Mouse (Mus musculus): Measurements from ENCODE around the gene Olfr305.
"Not testable (repeated sequence)": the region's sequence is repeated elsewhere in the genome, so short reads cannot be mapped to it uniquely, and the experiment has no call there.

The Olfr305 gene

DNA sequence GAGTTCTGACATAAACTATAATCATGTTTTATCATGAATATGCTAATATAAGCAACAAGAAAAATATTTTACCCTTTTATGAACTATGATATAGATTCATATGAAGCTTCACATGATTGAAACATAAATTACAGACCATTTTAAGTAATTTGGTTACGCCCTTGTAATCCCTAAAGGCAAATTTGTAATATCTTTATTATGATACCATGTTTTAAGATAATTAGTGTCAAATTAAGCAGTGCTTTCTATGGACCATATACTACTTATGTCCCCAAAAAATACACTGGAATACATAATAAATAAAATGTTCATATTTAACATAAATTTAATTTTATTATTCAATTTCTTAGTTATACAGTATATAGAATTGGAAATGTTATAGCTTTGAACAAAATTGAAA lies at the start of gene Olfr305:
Olfr305 (minus strand) TSS at position 101 of the 400 bp plus-strand sequence.
- DNase-seq (ENCODE audit: low spot score): no peak

DNA sequence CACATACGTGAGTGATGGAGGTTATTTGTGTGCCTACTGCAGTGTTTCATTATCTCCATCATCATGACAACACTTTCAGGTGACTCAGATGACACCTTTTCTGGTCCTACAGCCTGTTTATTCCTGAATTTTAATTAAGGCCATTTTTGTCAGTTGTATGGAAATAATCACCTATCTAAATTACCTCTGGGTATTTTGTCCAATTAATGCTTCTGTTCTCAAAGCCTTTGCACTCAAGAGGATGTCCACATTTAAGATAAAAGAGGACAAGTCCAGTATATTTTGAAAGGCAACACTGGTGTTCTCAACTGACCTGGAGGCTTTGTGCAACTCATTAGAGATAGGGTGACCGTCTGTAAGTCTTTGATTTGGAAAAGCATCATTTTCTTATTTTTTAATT lies 36.8 kb upstream of the Olfr305 start, which contains the start of gene Olfr301:
Olfr301 (plus strand) TSS at position 301 of the 400 bp plus-strand sequence.
- no peak for DNase-seq (ENCODE audit: low spot score)

DNA sequence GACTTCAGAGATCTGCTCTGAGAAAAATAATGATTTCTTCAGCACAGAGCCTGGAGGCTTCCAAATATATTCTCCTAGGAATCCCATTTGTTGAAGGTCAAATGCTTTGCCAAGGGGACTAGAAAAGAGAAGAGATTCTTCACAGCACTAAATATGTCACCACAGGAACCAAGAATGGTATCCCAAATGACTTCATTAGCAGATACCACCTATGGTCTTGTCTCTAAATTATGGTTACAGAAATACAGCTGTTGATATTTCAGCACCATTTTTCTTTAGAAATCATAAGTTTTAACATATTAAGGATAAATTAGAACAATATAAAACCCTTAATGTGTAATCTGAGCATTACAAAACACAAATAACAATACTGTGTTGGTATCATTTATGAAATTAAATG lies 31.0 kb upstream of the Olfr305 start, which contains the start of gene Olfr303:
Olfr303 (minus strand) TSS at position 101 of the 400 bp plus-strand sequence.
- DNase-seq (ENCODE audit: low spot score): no peak

DNA sequence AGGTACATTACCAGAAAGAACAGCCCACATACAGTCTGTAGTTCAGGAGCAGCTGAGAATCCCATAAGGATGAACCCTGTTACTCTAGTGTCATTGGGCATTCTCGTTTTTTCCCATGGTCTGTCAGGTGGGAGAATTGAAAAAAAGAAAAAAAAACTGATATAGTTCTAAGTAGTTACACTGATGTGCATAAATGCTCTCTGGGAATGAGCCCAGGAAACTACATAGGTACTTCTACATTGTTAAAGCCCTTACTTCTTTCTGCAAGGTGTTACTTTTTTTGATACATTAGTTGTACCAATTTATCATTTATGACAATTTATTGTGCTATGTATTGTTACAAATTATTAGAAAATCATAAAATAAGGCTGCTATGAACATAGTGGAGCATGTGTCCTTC lies 19.8 kb upstream of the Olfr305 start, which contains the start of gene Olfr304:
Olfr304 (minus strand) TSS at position 101 of the 400 bp plus-strand sequence.
- DNase-seq (ENCODE audit: low spot score): no peak

DNA sequence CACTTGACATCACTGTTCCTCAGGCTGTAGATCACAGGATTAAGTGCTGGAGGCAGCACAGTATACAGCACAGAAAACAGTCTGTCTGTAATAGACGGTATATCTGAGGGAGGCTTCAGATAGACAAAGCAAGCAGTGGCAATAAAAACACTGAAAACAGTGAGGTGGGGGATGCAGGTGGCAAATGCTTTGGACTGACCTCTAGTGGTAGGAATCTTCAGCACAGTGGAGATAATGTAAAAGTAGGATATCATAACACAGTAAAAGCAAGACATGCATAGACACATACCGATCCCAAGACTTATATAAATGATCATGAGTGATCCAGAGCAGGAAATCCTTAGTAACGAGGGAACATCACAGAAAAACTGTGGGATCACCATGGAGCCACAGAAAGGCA lies 19.0 kb upstream of the Olfr305 start:
- DNase-seq (ENCODE audit: low spot score): no peak

DNA sequence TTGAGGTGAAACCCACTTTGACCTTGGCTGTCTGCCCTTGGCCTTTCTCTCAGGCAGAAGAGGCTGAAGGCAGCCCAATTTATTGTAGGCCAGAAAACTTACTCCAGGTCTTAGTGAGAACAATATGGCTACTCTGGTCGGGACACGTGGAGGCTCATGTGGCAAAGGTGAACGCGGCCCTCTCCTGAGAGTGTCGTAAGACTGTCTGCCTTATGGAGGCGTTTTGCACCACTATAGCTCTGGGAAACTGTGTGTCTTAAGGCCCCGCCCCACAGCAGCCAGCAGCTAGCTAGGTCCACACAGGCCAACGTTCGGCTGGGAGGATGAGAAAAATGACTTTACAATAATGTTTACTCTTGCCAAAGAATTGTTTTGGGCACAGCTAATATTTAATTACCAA lies 20.4 kb downstream of the Olfr305 start:
- DNase-seq (ENCODE audit: low spot score): not testable (repeated sequence)

DNA sequence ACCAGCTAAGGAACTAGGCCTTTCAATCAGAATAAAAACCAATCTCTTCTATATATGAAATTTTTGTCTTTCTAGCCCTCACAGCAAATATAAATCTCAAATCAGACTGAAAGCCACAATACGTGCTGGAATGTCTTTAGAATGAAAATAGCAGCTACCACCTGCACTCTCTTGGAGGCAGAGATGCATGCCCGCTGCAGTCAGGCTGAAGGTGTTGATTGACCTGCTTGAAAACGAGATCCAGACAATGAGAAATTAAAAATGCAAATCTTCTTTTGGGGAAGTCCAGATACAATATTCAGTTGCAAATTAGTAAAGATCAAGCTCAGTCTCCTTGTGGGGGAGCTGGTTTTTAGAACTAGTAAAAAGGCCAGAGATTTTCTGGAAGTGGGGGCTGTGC lies 22.5 kb downstream of the Olfr305 start:
- no peak for DNase-seq (ENCODE audit: low spot score)

DNA sequence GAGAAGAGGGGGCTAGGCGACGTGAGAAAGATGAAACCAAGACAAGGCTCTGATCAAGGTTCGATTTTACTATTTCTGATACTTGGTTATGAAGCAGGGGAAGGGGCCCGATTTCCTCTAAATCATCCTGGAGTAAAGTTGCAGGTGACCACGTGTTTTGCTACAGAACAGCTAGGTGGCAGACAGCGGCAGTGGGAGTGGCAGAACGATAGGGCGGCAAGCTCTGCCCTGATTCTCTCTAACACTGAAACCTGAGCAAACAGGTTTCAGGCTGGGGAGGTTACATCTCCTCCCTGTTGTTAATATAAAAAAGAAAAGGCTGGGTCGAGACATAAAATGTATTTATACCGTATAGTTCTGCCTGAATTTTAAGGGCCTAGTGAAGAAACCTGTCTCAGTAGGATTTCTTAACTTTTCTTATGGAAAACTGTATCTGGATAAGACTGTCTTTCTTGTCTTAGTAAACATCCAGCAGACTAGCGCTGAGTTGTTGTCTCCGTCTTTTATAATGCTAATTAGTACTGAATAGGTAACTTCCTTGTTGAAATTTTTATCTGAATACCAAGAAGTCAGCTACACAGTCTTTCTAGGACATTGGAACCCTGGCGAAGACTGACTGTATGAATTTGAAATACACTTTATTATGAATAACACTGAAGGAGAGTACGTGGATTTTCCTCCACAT lies 23.7 kb downstream of the Olfr305 start:
- no peak for DNase-seq (ENCODE audit: low spot score)

DNA sequence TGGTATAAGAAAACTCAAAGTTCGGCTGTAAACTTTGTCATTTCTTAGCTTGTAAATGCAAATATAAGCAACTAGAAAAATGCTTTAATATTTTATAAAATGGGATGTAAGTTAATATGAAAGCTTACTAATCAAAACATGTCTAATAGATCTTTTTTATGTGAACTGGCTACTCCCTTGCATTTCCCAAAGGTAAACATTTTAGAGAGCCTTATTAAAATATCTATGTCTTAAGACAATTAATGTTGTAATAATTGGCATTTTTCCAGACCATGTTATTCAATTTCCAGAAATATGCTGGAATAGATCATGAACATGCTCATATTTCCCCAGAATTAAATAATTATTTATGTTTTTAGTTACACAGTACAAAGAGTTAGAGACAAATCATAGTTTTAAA lies 29.2 kb downstream of the Olfr305 start, which contains the start of gene Olfr307:
Olfr307 (minus strand) TSS at position 101 of the 400 bp plus-strand sequence.
- DNase-seq (ENCODE audit: low spot score): no peak

DNA sequence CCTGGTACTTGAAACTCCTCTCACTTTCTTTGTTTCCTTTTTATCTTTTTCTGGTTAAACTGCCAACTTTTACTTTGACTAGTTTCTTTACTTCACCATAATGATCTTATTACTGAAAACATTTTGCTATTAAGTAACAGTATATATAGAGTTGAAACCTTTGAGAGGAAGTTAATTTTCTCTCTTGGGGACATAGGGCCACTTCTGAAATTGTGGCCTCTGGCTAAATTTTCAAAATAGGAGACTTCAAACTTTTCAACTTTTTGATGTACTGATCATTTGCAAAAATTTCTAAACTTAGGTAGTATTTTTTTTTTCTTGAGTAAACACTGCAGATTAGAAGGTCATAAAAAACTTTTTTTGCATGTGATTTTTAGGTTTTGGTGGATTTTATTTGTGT lies 41.2 kb downstream of the Olfr305 start, which contains the start of gene Olfr308:
Olfr308 (minus strand) TSS at position 101 of the 400 bp plus-strand sequence.
- no peak for DNase-seq (ENCODE audit: low spot score)

DNA sequence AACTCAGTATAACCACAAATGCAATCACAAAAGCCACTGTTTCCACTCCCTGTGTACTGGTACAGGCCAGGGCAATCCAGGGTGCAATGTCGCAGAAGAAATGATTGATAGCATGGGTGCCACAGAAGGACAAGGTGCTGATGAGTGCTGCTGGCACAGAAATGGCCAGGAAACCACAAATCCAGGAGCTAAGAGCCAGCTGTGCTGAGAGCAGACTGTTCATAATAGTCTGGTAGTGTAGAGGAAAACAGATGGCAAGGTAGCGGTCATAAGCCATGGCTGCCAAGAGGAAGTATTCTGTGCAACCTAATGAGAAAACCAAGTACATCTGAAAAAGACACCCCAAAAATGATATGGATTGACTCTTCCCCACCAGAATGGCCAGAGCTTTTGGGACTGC lies 45.4 kb downstream of the Olfr305 start:
- no peak for DNase-seq (ENCODE audit: low spot score)

DNA sequence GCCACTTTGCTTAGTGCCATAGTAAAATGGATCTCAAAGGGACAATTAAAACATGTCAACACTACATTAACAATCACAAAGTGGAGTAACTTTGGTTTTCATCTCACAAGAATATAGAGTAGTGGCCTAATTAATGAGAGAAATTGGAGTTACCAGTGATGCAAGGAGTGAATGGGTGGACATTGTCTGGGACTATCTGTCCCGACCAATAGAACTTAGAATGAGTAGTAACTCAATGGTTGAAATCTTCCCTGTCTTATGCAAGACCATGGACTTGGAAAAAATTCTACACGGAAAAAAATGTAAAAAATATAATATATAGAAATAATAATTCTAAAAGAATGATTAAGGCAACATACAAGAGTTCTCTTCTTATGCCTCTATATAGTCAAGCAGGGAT lies 53.1 kb downstream of the Olfr305 start, which contains the start of gene Olfr309:
Olfr309 (minus strand) TSS at position 101 of the 400 bp plus-strand sequence.
- no peak for DNase-seq (ENCODE audit: low spot score)

Data from c-Kit-positive CD71-positive TER-119-positive erythroid progenitor cells, embryonic 14.5 days (primary cell).